Mouse (Mus musculus) 3134 (cell line): ENCODE data around the gene Nos1ap.

Experiments
- DNase-seq: peaks from one replicate; pipeline ENCODE4 v3.0.0-alpha.2; 2011; ENCODE audit warnings: low spot score; ENCODE audit not compliant: insufficient read length; ENCODE audit errors: extremely low read depth

Gene Nos1ap

DNA sequence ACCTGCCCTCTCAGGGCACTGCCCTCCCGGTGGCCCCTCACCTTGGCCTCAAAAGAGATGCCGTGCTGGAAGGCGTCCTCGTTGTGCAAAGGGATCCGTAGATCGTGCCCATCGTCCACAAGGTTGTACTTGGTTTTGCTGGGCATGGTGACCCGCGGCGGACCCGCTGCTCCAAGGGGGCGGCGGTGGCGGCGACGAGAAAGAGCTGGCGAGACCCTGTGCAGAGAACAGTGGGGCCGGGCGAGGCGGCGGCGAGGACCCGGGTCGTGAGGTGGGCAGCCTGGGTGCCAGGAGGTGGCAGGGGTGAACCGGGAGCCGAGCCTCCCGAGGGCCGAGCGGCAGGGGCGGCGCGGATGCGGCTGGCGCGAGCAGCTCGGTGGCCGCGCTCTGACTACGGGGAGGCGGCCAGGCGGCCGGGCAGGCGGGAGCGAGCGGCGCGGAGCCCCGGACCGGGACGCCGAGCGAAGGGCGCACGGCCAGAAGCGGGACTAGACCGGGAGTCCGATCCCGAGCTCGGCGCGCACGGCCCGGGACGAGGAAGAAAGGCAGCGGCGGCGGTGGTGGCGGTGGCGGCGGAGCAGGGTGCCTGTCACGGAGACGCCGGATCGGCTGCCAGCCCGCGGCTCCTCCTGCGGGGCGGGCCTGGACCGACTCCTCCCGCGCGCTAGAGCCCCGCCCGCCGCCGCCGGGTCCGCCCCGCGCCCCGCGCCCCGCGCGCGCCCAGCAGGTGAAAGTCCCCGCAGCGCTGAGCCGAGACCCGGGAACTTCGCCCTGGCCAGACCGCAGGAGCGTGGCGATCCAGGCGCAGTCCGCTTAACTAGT lies at the start of gene Nos1ap:
TSS of gene Nos1ap (minus strand) at position 643 of the 822 bp plus-strand sequence.
- DNase-seq: peak; percentile 19

DNA sequence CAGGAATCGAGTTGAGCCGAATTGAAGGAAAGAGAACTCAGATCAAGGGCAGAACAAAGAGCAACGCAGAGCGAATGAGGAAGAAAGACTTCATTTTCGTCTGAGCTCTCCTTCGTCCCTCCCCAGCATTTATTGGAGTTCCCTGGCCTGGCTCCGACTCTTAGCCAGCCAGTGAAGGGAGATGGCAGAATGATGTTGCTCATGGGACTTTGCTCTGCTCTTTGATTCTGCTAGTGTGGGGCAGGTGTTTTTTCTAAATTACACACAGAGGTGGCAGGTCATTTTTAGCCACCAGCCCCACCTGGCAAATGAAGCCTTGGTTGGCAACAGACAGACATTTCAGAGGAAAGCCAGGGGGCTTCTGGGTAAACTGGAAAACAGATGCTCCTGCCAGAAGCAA lies 49.3 kb upstream of the Nos1ap start:
- DNase-seq: no peak

DNA sequence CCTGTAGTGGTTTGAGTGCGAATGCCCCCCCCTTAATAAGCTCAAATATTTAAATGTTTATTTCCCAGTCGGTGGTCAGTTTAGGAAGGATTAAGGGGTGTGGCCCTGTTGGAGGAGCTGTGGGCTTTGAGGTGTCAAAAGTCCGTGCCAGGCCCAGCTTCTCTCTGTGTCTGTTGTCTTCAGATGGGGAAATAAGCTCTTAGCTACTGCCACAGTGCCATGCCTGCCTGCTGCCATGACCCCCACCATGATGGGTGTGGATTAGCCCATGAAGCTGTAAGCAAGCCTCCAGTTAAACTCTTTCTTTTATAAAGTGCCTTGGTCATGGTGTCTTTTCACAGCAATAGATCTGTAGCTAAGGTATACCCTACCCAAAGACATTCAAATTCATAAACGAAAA lies 43.2 kb upstream of the Nos1ap start:
- DNase-seq: no peak

DNA sequence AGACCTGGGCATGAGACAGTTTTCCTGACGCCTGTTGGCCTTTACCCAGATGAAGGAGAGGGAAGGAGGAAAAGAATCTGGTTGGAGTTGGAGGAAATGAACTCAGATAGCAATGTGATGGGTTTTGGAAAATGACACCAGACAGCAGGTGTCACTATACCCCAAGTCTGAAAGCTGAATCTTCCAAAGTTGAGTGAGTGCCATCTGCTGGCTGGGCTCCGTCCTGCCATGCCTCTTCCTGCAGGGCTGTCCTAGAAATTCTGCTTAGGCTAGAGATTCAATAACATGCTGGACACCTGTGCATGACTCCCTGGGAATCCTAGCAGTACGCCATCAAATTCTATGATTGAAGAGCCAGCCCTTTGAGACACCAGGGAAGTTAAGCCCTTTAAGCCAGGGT lies 42.7 kb upstream of the Nos1ap start:
- peak; percentile 45 for DNase-seq

DNA sequence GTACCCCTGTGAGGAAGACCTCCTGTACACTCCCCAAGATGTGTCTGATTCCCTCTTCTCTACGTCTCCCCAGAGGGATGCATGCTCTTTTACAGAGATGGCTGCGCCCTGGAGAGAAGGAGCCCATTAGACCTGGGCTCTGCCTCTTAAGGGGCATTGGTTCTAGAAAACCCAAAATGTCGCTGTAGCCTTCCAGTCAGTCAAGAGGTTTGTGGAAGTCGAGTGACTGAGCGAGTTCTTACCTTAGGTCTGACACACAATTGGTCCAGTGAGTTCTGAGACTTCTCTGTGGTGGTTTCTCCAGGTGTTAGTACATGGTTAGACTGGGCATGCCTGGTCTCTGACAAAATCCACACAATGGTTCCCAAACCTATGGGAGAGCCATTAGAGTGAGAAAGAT lies 41.9 kb upstream of the Nos1ap start:
- no peak for DNase-seq

DNA sequence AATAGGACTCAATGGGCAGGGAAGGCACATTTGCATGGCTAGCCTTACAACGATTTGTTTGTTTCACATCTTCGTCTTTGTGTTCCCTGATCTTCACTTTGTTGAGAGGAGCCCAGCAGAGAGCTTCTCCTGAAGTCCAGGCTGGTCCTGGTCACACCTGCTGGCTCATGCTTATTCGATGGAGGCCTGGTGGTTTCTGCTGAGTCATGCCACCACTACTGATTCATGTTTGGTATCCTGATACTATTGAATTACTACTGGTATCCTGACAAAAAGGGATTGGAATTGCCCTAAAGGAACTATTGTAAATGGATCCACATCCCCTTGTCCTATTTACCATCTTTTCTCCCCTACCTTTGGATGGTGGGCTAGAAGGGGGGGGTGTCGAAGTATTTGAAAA lies 40.8 kb upstream of the Nos1ap start:
- no peak for DNase-seq

DNA sequence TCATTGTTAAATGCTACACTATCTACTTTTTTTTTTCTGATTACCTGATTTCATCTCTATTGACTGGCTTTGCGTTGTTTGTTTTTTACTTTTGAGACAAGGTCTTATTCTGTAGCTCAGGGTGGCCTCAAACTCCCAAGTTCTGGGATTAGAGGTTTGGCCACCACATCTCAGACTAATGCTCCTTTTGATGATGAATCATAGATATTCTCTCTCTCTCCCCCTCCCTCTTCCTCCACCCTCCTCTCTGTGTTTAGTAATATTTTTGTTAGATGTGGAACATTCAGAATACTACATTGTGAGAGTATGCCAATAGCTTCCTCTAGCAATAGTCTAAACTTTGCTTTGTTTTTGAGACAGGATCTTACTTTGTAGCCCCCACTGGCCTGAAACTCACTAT lies 33.8 kb upstream of the Nos1ap start:
- no peak for DNase-seq

DNA sequence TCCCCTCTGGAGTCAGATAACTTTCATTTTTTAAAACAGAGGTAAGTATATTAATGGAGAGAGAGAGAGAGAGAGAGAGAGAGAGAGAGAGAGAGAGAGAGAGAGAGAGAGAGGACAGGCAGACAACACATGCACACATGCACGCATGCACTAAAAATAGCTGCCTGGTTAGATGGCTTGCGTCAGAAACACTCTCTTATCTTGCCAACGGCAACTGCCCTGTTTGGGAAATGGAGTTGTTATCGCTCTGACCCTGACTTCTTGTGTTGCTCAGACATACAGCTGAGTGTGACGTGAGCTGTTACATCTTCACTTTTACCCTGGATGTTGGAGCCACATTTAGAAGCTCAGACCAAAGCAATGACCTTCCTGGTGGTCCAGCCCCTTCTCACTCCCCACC lies 33.3 kb upstream of the Nos1ap start:
- DNase-seq: no peak

DNA sequence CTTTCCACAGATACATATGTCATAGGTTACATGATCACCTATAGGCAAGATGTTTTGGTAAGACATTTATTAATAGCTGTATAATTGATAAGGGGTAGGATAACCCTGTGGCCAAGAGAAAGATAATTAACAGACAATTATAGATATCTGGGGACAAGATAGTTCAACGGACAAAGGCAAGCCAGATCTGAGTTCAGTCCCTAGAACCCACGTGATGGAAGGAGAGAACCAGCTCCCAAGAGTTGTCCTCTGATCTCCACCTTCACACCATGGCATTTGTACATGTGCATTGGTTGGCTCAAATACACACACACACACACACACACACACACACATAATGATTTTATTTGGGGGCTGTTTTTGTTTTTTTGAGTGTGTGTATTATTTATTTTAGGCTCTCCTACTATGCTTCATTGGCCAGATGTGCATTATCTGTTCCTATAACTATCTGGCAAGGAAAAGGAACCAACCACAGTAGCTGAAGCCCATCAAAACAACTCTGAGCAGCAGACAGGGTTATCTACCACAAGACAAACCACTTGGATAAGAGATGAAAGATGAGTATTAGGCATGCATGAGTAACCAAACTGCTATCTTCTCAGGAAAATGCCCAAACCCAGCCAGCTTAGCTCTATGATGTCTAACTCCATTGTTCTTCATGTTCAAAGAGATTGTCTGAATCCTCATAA lies 30.2 kb upstream of the Nos1ap start:
- DNase-seq: no peak

DNA sequence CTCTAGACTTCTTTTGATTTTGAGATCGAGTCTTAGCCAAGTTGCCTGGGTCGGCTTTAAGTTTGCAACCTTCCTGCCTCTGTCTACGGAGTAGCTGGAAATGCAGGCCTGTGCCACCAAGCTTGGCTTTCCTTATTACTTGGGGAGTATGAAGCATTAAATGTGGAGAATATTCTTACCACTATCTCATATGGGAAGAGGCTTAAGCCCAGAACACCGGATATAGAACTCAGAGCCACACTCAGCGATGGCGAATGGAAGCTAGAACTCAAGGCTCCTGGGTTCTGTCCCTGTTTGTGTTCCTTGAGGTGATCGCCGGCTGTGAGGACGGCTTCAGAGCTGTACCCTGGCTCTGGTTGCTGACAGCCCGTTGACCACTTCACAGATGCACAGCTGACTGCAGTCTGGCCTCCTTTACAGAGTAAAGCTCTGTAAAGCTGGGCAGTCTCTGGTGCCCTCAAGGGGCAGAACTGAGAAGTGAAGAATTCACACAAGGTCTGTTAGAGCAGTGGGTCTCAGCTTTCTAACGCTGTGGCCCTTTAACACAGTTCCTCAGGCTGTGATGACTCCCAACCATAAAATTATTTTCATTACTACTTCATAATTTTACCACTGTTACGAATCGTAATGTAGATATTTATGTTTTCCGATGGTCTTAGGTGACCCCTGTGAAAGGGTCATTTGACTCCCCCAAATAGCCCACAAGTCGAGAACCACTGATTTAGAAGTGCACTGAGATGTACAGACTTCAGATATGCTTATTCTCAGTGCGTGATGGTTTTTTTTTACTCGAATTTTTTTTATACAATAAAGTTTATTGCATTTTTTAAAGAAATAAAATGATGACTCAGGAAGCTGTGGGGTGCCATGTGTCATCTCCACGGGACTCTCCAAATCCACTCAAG lies 23.6 kb upstream of the Nos1ap start:
- no peak for DNase-seq

DNA sequence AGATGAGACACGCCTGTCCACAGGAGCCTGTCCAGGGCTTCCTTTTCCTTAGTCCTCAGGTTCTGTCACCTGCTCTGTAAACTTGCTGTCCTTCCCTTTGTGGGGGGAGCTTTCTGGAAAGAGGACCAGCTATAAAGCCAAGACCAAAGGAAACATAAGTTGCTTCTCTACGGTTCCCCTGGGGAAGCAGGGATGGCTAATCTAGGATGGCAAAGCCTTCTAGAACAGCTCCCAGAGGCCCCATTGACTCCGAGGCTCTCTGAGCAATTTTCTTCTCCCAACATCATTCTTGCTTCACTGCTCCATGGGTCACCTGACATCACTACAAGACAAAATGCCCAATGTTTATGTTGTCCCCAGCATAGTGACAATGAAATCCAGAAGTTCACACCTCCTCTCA lies 22.0 kb upstream of the Nos1ap start:
- no peak for DNase-seq

DNA sequence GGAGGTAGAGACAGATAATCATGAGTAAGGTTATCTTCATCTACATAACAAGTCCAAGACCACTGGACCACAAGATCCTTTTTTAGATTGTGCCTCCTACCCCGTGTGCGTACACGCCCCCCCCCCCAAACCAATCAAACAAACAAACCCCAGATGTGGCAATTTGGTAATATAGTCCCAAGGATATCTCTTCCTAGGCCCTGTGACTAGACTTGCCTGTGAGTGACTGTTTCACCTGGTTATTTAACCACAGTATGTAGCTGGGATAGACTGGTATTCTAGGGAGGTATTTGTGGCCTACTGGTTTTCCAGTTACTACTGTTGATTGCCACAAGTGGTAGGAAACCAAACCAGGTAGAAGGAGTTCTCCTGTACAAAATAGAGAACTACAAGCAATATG lies 21.0 kb upstream of the Nos1ap start:
- no peak for DNase-seq

DNA sequence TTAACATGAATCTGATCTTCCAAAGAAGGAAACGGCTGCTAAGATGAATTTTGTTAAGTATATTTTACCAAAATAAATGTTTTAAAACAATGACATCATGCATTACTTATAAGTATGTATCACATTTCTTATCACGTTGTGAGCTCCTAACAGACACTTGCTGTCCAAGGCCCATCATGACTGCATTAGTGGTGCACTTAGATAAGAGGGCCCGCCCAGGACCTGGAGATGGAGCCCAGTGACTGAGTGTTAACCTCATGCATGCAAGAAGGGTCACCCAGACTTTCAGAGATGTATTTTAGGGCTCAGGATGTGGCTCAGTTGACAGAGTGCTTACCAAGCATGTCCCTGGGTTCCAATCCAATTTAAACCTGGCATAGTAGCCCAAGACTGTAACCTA lies 20.6 kb upstream of the Nos1ap start:
- DNase-seq: no peak

DNA sequence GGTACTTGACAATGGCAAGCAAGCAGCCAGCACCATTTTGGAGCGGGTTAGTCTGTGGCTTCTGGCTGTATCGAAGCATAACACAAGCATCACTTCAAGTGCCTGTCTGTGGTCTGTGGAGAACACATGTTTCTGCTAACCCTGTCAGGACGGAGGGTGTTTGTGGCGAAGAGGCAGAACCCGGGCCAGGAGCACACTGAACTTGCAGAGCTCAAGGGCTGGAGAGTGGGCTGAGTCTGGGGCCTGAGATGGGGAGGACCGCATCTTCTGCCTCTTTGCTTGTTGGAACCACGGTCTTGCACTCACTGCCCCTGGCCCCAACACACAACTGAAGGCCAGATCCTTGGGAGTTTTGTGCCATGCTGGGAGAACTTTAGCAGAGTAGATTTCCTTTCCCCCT lies 20.2 kb upstream of the Nos1ap start:
- no peak for DNase-seq

DNA sequence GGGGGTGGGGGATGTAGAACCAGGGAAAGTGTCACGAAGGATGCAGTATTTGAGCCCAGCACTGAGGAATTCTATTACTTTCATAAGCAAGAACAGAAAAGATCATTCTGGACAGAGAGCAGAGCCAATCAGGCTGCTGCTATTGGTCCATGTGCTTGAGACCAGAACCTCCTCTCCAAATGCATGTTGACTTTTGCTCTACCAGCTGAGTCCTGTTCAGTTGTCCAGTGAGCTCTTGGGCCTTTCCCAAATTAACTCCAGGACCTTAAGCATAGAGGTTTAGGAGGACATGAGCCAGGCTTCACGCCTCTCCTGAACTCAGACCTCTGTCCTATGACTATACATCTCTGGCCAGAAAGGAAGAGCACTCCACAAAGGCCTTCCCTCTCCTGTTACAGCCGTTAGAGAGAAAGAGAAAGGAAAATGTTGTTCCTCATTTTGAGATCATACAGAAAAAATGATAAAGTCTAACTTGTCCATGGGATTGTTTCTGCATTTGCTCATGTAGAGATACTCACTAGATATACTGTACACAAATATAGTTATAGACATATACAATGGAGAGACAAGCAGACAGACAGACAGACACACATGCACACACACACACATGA lies 18.9 kb upstream of the Nos1ap start:
- no peak for DNase-seq

DNA sequence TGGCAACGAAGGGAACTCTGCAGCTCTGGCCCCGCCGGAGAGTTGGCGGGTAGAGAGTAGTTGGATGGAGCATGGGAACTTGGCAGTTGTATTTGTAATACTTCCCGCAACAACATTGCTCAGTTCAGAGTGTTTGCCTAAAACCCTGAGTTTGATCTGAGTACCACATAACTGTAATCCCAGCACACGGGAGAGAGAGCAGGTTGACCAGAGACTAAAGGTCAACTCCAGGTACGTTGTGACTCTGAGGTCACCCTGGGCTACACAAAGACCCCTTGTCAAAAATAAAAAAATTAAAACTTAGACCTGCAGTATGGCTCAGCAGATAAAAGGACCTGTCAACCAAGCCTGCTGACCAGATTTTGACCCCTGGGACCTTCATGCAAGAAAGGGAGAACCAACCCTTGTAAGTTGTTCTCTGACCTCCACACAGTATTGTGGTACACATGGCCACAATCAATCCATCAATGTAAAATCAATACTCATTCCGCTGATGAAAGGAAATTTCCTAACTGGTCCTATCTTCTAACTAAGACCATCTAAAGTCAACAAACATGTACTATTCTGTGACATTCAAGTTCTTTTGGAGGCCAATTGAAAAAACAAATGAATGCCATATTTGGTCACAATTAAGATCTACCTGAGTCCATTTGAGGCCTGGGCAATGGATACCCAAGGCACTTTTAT lies 17.7 kb upstream of the Nos1ap start:
- DNase-seq: no peak

DNA sequence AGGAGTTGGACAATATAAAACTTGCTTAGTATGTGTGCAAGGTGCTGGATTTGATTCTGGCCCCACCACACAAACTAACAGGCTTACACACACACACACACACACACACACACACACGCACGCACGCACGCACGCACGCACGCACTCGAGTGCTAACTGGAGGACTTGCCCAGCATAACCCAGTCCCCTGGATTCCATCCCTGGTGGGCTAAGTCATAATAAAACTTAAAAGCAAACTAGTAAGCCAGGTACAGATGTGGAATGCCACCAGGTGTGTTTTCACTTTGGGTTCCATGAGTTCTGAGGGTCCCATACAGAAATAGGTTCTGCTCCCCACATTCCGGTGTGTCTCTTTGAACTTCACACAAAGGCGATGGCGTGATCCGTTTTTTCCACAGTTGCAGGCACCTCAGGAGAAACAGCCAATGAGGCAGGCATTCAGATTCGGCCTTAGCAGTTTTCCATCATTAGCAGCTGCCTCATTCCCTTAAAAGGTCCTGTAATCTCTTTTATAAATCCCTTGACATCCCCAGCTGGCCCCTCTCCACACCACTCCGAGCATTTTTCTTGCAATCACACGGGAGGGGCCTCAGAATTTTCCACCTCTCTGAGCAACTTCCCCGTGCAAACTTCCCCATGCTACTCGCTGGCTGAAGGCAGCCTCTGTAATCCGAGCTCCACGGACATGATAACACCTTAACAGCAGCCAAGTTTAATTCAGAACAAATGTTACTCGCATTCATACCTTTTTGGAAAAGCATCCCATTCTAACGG lies 15.8 kb upstream of the Nos1ap start:
- DNase-seq: no peak

DNA sequence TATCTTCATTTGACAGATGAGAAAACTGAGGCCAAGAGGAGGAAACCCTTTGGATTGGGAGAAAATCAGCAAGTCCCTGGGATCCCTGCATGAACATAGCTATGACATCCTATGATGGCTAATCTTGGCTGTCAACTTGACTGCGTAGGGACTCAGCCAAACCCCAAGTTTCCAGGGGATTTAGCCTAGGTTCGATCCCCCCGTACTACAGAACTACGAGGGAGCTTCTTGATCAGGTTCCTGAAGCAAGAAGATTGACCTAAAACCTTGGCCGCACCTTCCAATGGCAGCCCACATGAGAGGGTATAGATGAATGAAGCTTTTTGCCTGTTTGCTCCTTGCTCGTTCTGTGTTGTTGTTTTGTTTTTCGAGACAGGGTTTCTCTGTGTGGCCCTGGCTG lies 4.9 kb upstream of the Nos1ap start:
- no peak for DNase-seq

DNA sequence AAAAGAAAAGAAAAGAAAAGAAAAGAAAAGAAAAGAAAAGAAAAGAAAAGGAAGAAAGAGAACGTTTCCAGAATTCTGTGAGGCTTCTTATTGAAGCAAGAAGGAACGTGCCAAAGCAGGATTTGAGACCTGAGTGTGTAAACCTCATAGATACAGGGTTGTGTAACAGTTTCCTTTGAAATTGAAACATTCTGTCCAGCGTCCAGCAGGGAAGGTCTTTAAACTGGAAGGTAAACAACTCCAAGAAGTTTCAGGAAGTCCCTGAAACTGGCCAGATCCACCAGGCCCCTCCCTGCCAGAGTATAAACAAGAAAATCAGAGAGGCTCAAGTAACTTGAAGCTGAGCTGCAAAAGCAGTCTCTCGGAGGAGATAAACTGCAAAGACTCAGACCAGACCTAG lies 870 bp upstream of the Nos1ap start:
- no peak for DNase-seq

DNA sequence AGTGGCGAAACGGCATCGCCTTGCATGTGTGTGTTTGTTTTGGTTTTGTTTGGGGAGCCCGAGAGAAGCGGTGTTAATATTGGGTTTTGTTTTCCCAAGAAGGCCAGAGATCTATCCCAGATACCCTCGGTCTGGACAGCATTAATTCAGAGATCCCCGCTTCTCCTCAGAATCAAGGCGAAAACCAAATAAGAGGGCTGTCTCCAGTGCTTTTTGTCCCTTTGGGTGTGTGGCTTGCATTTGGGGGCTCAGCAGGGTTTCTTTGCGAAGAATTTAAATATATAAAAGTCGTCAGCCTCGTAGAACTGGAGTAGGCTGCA lies 340 bp upstream of the Nos1ap start:
- DNase-seq: no peak
